Comparison of ENCODE assay signal across 8 mouse cellular contexts in genomic region chr16:59599411-59600265, GRCm38 (mm10). TPM values are rescaled to one million over a fixed set of nuclear protein-coding genes. Genes with fewer than 3 reads are reported as not detected.
DNase-seq lines count a peak whose midpoint lies in the region; ATAC-seq and TF ChIP-seq lines count a peak whose summit lies in the region.

No protein-coding gene starts in this region.

- DNase-seq in kidney, postnatal 25 days: no peak
- no peak for DNase-seq in ovary, adult 18-20 months (ENCODE audit: low spot score)
- DNase-seq in thymus, postnatal 36 days: no peak

- no peaks in the 10 kb centered on the region for H3K36me3 ChIP-seq in kidney, embryonic 15.5 days
- 0 out of 2 replicates have a peak, but pooled peaks cover 2% of the 10 kb centered on the region for H3K36me3 ChIP-seq in heart, embryonic 16.5 days (ENCODE audit: control insufficient read depth, insufficient read depth)
- H3K36me3 ChIP-seq in liver, embryonic 15.5 days (replicated peaks): no peaks in the 10 kb centered on the region
- no peaks in the 10 kb centered on the region for H3K36me3 ChIP-seq in stomach, embryonic 16.5 days (ENCODE audit: control insufficient read depth, insufficient read depth, low read length)

- no peaks in the 10 kb centered on the region for H3K27me3 ChIP-seq in kidney, embryonic 15.5 days
- no peaks in the 10 kb centered on the region for H3K27me3 ChIP-seq in heart, embryonic 16.5 days (ENCODE audit: control insufficient read depth, insufficient read depth, low read length)
- peaks cover 30% of the 10 kb centered on the region for H3K27me3 ChIP-seq in liver, embryonic 15.5 days
- no peaks in the 10 kb centered on the region for H3K27me3 ChIP-seq in stomach, embryonic 16.5 days (ENCODE audit: control insufficient read depth, insufficient read depth, low read length)

- H3K27ac ChIP-seq in kidney, embryonic 15.5 days: peak overlapping the region; percentile 92
- H3K27ac ChIP-seq in cortical plate, adult 2 months (ENCODE audit: insufficient read depth, low read length): peak overlapping the region; percentile 78
- H3K27ac ChIP-seq in heart, embryonic 16.5 days (ENCODE audit: low read length): peak overlapping the region; percentile 98
- H3K27ac ChIP-seq in liver, embryonic 15.5 days (replicated peaks): no peak overlapping the region
- H3K27ac ChIP-seq in stomach, embryonic 16.5 days (ENCODE audit: low read length): peak overlapping the region; percentile 94

- TF ChIP-seq POLR2A in cortical plate, adult 2 months (IDR thresholded peaks at IDR 0.05; ENCODE audit: extremely low read depth, insufficient read depth, low read length): no peak

- peak overlapping the region; percentile 86 for H3K9ac ChIP-seq in kidney, embryonic 15.5 days
- H3K9ac ChIP-seq in heart, embryonic 16.5 days (ENCODE audit: low read length): peak overlapping the region; percentile 87
- no peak overlapping the region for H3K9ac ChIP-seq in liver, embryonic 15.5 days
- peak overlapping the region; percentile 93 for H3K9ac ChIP-seq in stomach, embryonic 16.5 days (ENCODE audit: low read length)

- H3K4me3 ChIP-seq in kidney, embryonic 15.5 days (replicated peaks): peak overlapping the region; percentile 85
- peak overlapping the region; percentile 40 for H3K4me3 ChIP-seq in cortical plate, adult 2 months (ENCODE audit: insufficient read depth, low read length)
- peak overlapping the region; percentile 73 for H3K4me3 ChIP-seq in heart, embryonic 16.5 days (ENCODE audit: low read length)
- H3K4me3 ChIP-seq in liver, embryonic 15.5 days (replicated peaks): peak overlapping the region; percentile 60
- H3K4me3 ChIP-seq in stomach, embryonic 16.5 days (replicated peaks; ENCODE audit: low read length): peak overlapping the region; percentile 86

- H3K4me2 ChIP-seq in kidney, embryonic 15.5 days: peak overlapping the region; percentile 74
- peak overlapping the region; percentile 72 for H3K4me2 ChIP-seq in heart, embryonic 16.5 days (ENCODE audit: low read depth, low read length)
- H3K4me2 ChIP-seq in liver, embryonic 15.5 days: peak overlapping the region; percentile 73
- peak overlapping the region; percentile 59 for H3K4me2 ChIP-seq in stomach, embryonic 16.5 days (ENCODE audit: low read depth, low read length)

- 18% methylated on average over 17 of the region's 17 CpGs for WGBS in kidney, embryonic 15.5 days
- WGBS in heart, embryonic 16.5 days: 14% methylated on average over 17 of the region's 17 CpGs
- 42% methylated on average over 17 of the region's 17 CpGs for WGBS in liver, embryonic 15.5 days (ENCODE audit: insufficient replicate concordance)
- 16% methylated on average over 17 of the region's 17 CpGs for WGBS in stomach, embryonic 16.5 days

- peaks cover 26% of the 10 kb centered on the region for H3K4me1 ChIP-seq in kidney, embryonic 15.5 days
- H3K4me1 ChIP-seq in cortical plate, adult 2 months (ENCODE audit: control insufficient read depth, insufficient read depth, low read length): no peaks in the 10 kb centered on the region
- H3K4me1 ChIP-seq in heart, embryonic 16.5 days (ENCODE audit: control insufficient read depth, insufficient read depth, low read length): peaks cover 24% of the 10 kb centered on the region
- H3K4me1 ChIP-seq in liver, embryonic 15.5 days (replicated peaks): no peaks in the 10 kb centered on the region
- peaks cover 15% of the 10 kb centered on the region for H3K4me1 ChIP-seq in stomach, embryonic 16.5 days (ENCODE audit: control insufficient read depth, insufficient read depth, low read length)

- 0 out of 2 replicates have a peak, but pooled peaks cover 2% of the 10 kb centered on the region for H3K9me3 ChIP-seq in kidney, embryonic 15.5 days (replicated peaks)
- H3K9me3 ChIP-seq in heart, embryonic 16.5 days (replicated peaks; ENCODE audit: control insufficient read depth, low read length): peaks cover 4% of the 10 kb centered on the region
- no peaks in the 10 kb centered on the region for H3K9me3 ChIP-seq in liver, embryonic 15.5 days (replicated peaks)
- H3K9me3 ChIP-seq in stomach, embryonic 16.5 days (replicated peaks; ENCODE audit: control insufficient read depth, low read length): peaks cover 6% of the 10 kb centered on the region; the same call in 1 of the 2 replicates

- TF ChIP-seq CTCF in cortical plate, adult 2 months (IDR thresholded peaks at IDR 0.05; ENCODE audit: extremely low read depth, insufficient read depth, low read length): no peak

- ATAC-seq in kidney, embryonic 15.5 days (replicated peaks; ENCODE audit: low FRiP score): no peak
- ATAC-seq in heart, embryonic 16.5 days (replicated peaks; ENCODE audit: extremely low read depth, insufficient read depth, low FRiP score): no peak
- ATAC-seq in liver, embryonic 15.5 days (ENCODE audit: insufficient read depth): no peak
- no peak for ATAC-seq in stomach, embryonic 16.5 days (ENCODE audit: insufficient read depth, low FRiP score)

RNA-seq across cellular contexts. Expression of gene Crybg3, which starts 1.1 kb away (rescaled TPM):
- polyA plus RNA-seq in kidney, embryonic 15.5 days (2015; fragmentation: Nextera tagmentation; extraction: Ambion mirVana): 7.2 and 8.4 TPM in 2 replicates
- 2.6 and 4.0 TPM in 2 replicates for polyA plus RNA-seq in cortical plate, adult 2 months (2012; rRNA removed)
- 11.2 and 12.6 TPM in 2 replicates for polyA plus RNA-seq in heart, embryonic 16.5 days (2015; fragmentation: Nextera tagmentation; extraction: Ambion mirVana)
- 0.81 and 1.0 TPM in 2 replicates for polyA plus RNA-seq in liver, embryonic 15.5 days (2015; fragmentation: Nextera tagmentation; extraction: Ambion mirVana)
- polyA plus RNA-seq in stomach, embryonic 16.5 days (2015; fragmentation: Nextera tagmentation; extraction: Ambion mirVana): 11.2 and 11.6 TPM in 2 replicates

RNA-seq across cellular contexts. Expression of gene Arl6, which starts 39.6 kb away (rescaled TPM):
- 37.9 and 39.0 TPM in 2 replicates for polyA plus RNA-seq in kidney, embryonic 15.5 days (2015; fragmentation: Nextera tagmentation; extraction: Ambion mirVana)
- 21.0 and 23.1 TPM in 2 replicates for polyA plus RNA-seq in cortical plate, adult 2 months (2012; rRNA removed)
- 22.9 and 24.8 TPM in 2 replicates for polyA plus RNA-seq in heart, embryonic 16.5 days (2015; fragmentation: Nextera tagmentation; extraction: Ambion mirVana)
- 3.0 and 3.2 TPM in 2 replicates for polyA plus RNA-seq in liver, embryonic 15.5 days (2015; fragmentation: Nextera tagmentation; extraction: Ambion mirVana)
- polyA plus RNA-seq in stomach, embryonic 16.5 days (2015; fragmentation: Nextera tagmentation; extraction: Ambion mirVana): 25.0 and 25.8 TPM in 2 replicates
